Mouse (Mus musculus): ENCODE results near the gene Vps54. TPM values are rescaled to one million over a fixed set of nuclear protein-coding genes. Genes with fewer than 3 reads are reported as not detected.

Gene Vps54
- polyA plus RNA-seq, 1 experiment from 2014 or later = 15.0 TPM

MicroRNAs encoded within 50 kb of the gene (microRNA counts, 519-probe panel; counts per million panel counts)
- microRNA mmu-miR-1933-3p (not detected), microRNA mmu-miR-1933-5p (not detected)

Small RNAs within 50 kb of the gene (microRNA-seq; reads per million reads assigned to microRNA genes)
- gene Mir1933 = 2.1 reads per million

Other genes with a start within 250 kb of the Vps54 start
- gene Peli1, start 148.0 kb upstream of the Vps54 start, polyA plus RNA-seq (2016; fragmentation: Nextera tagmentation; extraction: Ambion mirVana) = 31.0 and 32.1 TPM in 2 replicates
- gene Ugp2, start 131.9 kb downstream of the Vps54 start, polyA plus RNA-seq (2016; fragmentation: Nextera tagmentation; extraction: Ambion mirVana) = 213 and 221 TPM in 2 replicates